Mouse (Mus musculus) liver, postnatal 0 days (tissue): ENCODE data around the gene Tgif2lx1. TPM values are rescaled to one million over a fixed set of nuclear protein-coding genes. Genes with fewer than 3 reads are reported as not detected.
"Not testable (repeated sequence)": the region's sequence is repeated elsewhere in the genome, so short reads cannot be mapped to it uniquely, and the experiment has no call there.

Experiments
- ATAC-seq: fragments of 200-750 bp; cut with Nextera tagmentation; 2 replicates; pipeline ENCODE4 v1.8.0; 2017; ENCODE audit warnings: mild to moderate bottlenecking, moderate library complexity
- DNase-seq: peaks from one replicate; pipeline ENCODE4 v3.0.0-alpha.2; 2016
- H3K27ac ChIP-seq: fragments of 300-500 bp; sonication (generic); 2 replicates; pipeline ENCODE4 v1.5.1; 2014; ENCODE audit warnings: antibody characterized with exemption, moderate library complexity, mild to moderate bottlenecking, low read depth
- H3K27me3 ChIP-seq: fragments of 300-500 bp; sonication (generic); 2 replicates; pipeline ENCODE4 v1.6.1; 2014; ENCODE audit warnings: low read length, control low read depth, mixed read lengths; ENCODE audit not compliant: insufficient read depth
- H3K36me3 ChIP-seq: fragments of 300-500 bp; sonication (generic); replicated peaks from 2 replicates; pipeline ENCODE4 v1.6.1; 2014; ENCODE audit warnings: mild to moderate bottlenecking, control low read depth, low read length, moderate library complexity, mixed read lengths; ENCODE audit not compliant: insufficient read depth
- H3K4me1 ChIP-seq: fragments of 300-500 bp; sonication (generic); 2 replicates; pipeline ENCODE4 v1.6.1; 2014; ENCODE audit warnings: antibody characterized with exemption, mild to moderate bottlenecking, control low read depth; ENCODE audit not compliant: insufficient read depth
- H3K4me2 ChIP-seq: fragments of 300-500 bp; sonication (generic); 2 replicates; pipeline ENCODE4 v1.6.1; 2014; ENCODE audit warnings: low read depth, mild to moderate bottlenecking, low read length, moderate library complexity, mixed read lengths
- H3K4me3 ChIP-seq: fragments of 300-500 bp; sonication (generic); 2 replicates; pipeline ENCODE4 v1.5.1; 2014; ENCODE audit warnings: low read depth, low read length
- H3K9ac ChIP-seq: fragments of 300-500 bp; sonication (generic); replicated peaks from 2 replicates; pipeline ENCODE4 v1.6.1; 2014; ENCODE audit warnings: mild to moderate bottlenecking, moderate library complexity
- H3K9me3 ChIP-seq: fragments of 300-500 bp; sonication (generic); 2 replicates; pipeline ENCODE4 v1.6.1; 2016; ENCODE audit warnings: mild to moderate bottlenecking, control low read depth, low read length, mixed read lengths
- WGBS: fragments of 180-500 bp; shearing (Covaris S2); extraction: QIAGEN DNeasy Blood & Tissue Kit; methylation state at CpG from one replicate; pipeline ENCODE4 v1.1.7; 2014; ENCODE audit not compliant: insufficient replicate concordance; 5-methylcytosine and 5-hydroxymethylcytosine counted together
- polyA plus RNA-seq: library from polyadenylated mRNA; unstranded; fragments of >200 nt; fragmentation: Nextera tagmentation; extraction: Ambion mirVana; gene quantifications from 2 replicates; pipeline ENCODE4 v1.2.1, GENCODE M21; 2015

The Tgif2lx1 gene
- polyA plus RNA-seq, result not detected in 2 replicates

- not testable (repeated sequence) for H3K27me3 ChIP-seq, H3K4me2 ChIP-seq, H3K4me1 ChIP-seq, H3K27ac ChIP-seq, H3K9me3 ChIP-seq, DNase-seq, ATAC-seq, H3K9ac ChIP-seq, H3K4me3 ChIP-seq, H3K36me3 ChIP-seq
- WGBS, result no CpG with 5 or more reads among the region's 5 CpGs
Measured at GRCm38 (mm10) chrX:118480637-118481036, at the start of gene Tgif2lx1. TSS of gene Tgif2lx1 (minus strand) at chrX:118480737.

Other genes starting within 250 kb of the Tgif2lx1 start
- not detected in 2 replicates for gene Tgif2lx2, start 53.5 kb downstream of the Tgif2lx1 start, polyA plus RNA-seq